Mouse (Mus musculus): ENCODE measurements around the gene Rfx8. TPM values are rescaled to one million over a fixed set of nuclear protein-coding genes. Genes with fewer than 3 reads are reported as not detected.

Rfx8 gene
- total RNA-seq, 1 experiment: not detected

DNA sequence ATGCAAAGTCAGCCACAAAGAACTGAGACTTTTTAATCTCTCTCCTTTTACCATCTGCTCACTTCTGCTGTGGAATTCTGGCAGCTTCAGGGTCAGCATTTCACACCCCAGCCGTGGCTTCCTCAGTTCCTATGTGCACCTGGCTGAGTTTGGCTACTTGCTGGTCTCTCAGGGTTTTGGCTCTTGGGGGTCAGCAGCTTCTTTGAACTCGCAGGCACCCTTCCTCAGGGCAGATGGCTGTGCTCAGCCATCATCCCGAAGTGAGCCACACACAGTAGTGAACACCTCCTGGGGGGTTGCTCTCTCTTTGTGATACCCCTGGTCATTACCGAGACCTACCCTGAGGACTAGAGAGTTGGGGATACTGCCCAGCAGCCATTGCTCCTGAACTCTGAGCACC lies 29.7 kb downstream of the Rfx8 start:
- no peaks in the 10 kb centered on the region for H3K4me1 ChIP-seq (ENCODE audit: control insufficient read depth in 2 of 2, insufficient read depth in 2 of 2, low read length in 2 of 2, poor library complexity in 1 of 2)
- DNase-seq (ENCODE audit: low read depth, low spot score): no peak
- H3K4me3 ChIP-seq (ENCODE audit: insufficient read depth in 1 of 2, low read depth in 1 of 2, low read length in 2 of 2, poor library complexity in 1 of 2, severe bottlenecking in 1 of 2): no peak overlapping the region
- no peaks in the 10 kb centered on the region for H3K9me3 ChIP-seq (ENCODE audit: control insufficient read depth, insufficient read depth, low read depth, low read length)
- H3K36me3 ChIP-seq (ENCODE audit: control insufficient read depth, insufficient read depth, low read length, poor library complexity, severe bottlenecking): no peaks in the 10 kb centered on the region
- no peak overlapping the region for H3K9ac ChIP-seq (ENCODE audit: insufficient read depth, low read depth, low read length, poor library complexity, severe bottlenecking)
- in situ Hi-C loops (cut with MboI; ENCODE audit: low sequenced_read_pairs in 2 of 2, unreplicated experiment in 2 of 2): no loop called here
- no peak overlapping the region for H3K27ac ChIP-seq (ENCODE audit: insufficient read depth, low read depth, low read length, poor library complexity, severe bottlenecking)
- TF ChIP-seq MAFK (IDR thresholded peaks at IDR 0.05; ENCODE audit: insufficient read depth, low read depth, low read length) (no peak), ZNF384 (IDR thresholded peaks at IDR 0.05; ENCODE audit: low read depth, low read length) (no peak), HCFC1 (IDR thresholded peaks at IDR 0.05; ENCODE audit: borderline replicate concordance, insufficient read depth, low read length) (no peak)

DNA sequence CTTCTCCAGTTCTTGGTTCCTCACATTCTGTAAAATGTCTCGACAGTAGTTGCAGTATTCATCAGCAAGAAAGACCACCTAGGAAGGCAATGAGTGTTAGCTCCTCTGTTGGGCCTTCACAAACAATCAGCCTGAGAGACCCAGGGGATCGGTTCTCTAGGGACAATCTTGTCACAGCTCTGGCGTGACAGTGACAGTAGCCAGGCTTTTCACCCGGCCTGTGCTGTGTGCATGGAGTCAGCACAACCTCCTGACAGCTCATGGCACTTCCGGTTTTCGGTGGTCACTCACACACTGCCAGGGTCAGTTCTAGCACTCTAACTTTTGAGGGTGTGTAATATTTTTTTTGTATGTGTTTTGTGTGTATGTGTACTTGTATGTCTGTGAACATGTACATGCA lies 32.2 kb downstream of the Rfx8 start:
- no peak overlapping the region for H3K9ac ChIP-seq (ENCODE audit: insufficient read depth, low read depth, low read length, poor library complexity, severe bottlenecking)
- no peaks in the 10 kb centered on the region for H3K36me3 ChIP-seq (ENCODE audit: control insufficient read depth, insufficient read depth, low read length, poor library complexity, severe bottlenecking)
- DNase-seq (ENCODE audit: low read depth, low spot score): no peak
- H3K27ac ChIP-seq (ENCODE audit: insufficient read depth, low read depth, low read length, poor library complexity, severe bottlenecking): no peak overlapping the region
- no peak overlapping the region for H3K4me3 ChIP-seq (ENCODE audit: insufficient read depth in 1 of 2, low read depth in 1 of 2, low read length in 2 of 2, poor library complexity in 1 of 2, severe bottlenecking in 1 of 2)
- H3K9me3 ChIP-seq (ENCODE audit: control insufficient read depth, insufficient read depth, low read depth, low read length): no peaks in the 10 kb centered on the region
- TF ChIP-seq ZC3H11A (IDR thresholded peaks at IDR 0.05; ENCODE audit: borderline replicate concordance, low read depth, low read length) (no peak), MAFK (IDR thresholded peaks at IDR 0.05; ENCODE audit: insufficient read depth, low read depth, low read length) (no peak), CHD2 (IDR thresholded peaks at IDR 0.05; ENCODE audit: low read depth, low read length) (no peak), ZNF384 (IDR thresholded peaks at IDR 0.05; ENCODE audit: low read depth, low read length) (no peak), HCFC1 (IDR thresholded peaks at IDR 0.05; ENCODE audit: borderline replicate concordance, insufficient read depth, low read length) (no peak)
- no peaks in the 10 kb centered on the region for H3K4me1 ChIP-seq (ENCODE audit: control insufficient read depth in 2 of 2, insufficient read depth in 2 of 2, low read length in 2 of 2, poor library complexity in 1 of 2)
- in situ Hi-C loops (cut with MboI; ENCODE audit: low sequenced_read_pairs in 2 of 2, unreplicated experiment in 2 of 2): no loop called here

DNA sequence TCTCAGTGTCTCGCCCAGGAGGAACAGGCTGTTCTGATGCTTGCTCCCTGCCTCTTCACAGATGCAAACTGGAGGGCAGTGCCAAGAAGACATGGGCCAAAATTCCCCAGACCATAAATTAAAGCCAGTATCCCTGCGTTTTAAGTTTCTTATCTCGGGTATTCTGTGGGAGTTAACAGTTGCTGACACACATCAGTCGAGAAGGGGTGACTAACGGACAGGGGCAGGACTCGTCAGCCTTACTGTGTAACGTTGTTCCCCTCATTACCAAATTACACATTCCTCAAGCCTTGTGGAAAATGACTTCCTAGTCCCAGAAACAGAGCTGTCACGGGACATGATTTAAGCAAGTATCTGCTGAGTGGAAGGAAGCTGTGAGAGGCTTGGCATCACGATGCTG lies 33.5 kb downstream of the Rfx8 start:
- Histone ChIP-seq H3K27ac (ENCODE audit: insufficient read depth, low read depth, low read length, poor library complexity, severe bottlenecking) (no peak overlapping the region), H3K9me3 (ENCODE audit: control insufficient read depth, insufficient read depth, low read depth, low read length) (no peaks in the 10 kb centered on the region), H3K4me3 (ENCODE audit: insufficient read depth in 1 of 2, low read depth in 1 of 2, low read length in 2 of 2, poor library complexity in 1 of 2, severe bottlenecking in 1 of 2) (no peak overlapping the region), H3K4me1 (ENCODE audit: control insufficient read depth in 2 of 2, insufficient read depth in 2 of 2, low read length in 2 of 2, poor library complexity in 1 of 2) (no peaks in the 10 kb centered on the region), H3K9ac (ENCODE audit: insufficient read depth, low read depth, low read length, poor library complexity, severe bottlenecking) (no peak overlapping the region), H3K36me3 (ENCODE audit: control insufficient read depth, insufficient read depth, low read length, poor library complexity, severe bottlenecking) (no peaks in the 10 kb centered on the region)
- TF ChIP-seq CHD2 (IDR thresholded peaks at IDR 0.05; ENCODE audit: low read depth, low read length) (no peak), ZNF384 (IDR thresholded peaks at IDR 0.05; ENCODE audit: low read depth, low read length) (no peak), MAFK (IDR thresholded peaks at IDR 0.05; ENCODE audit: insufficient read depth, low read depth, low read length) (no peak), ZC3H11A (IDR thresholded peaks at IDR 0.05; ENCODE audit: borderline replicate concordance, low read depth, low read length) (no peak), HCFC1 (IDR thresholded peaks at IDR 0.05; ENCODE audit: borderline replicate concordance, insufficient read depth, low read length) (no peak)
- DNase-seq (ENCODE audit: low read depth, low spot score): no peak
- in situ Hi-C loops (cut with MboI; ENCODE audit: low sequenced_read_pairs in 2 of 2, unreplicated experiment in 2 of 2): no loop called here

DNA sequence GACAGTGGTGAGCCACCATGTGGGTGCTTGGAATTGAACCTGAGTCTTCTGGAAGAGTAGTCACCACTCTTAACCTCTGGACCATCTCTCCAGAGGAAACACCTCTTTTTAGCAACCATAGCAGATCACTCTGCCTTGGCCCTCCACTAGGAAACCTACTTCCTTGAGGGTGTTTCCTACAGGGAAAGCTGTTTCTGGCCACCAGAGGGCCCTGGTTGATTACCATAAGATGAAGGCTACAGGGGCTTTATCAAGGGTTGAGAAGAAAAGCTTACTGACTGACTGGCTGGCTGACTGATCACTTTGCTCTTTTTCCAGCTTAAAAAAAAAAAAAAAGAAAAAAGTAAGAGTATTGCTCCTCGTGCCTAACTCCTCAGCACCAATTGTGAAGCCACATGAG lies 35.0 kb downstream of the Rfx8 start:
- peak; percentile 47 for DNase-seq (ENCODE audit: low read depth, low spot score)
- in situ Hi-C loops (cut with MboI; ENCODE audit: low sequenced_read_pairs in 2 of 2, unreplicated experiment in 2 of 2): no loop called here
- Histone ChIP-seq H3K4me3 (ENCODE audit: insufficient read depth in 1 of 2, low read depth in 1 of 2, low read length in 2 of 2, poor library complexity in 1 of 2, severe bottlenecking in 1 of 2) (no peak overlapping the region), H3K9ac (ENCODE audit: insufficient read depth, low read depth, low read length, poor library complexity, severe bottlenecking) (no peak overlapping the region), H3K4me1 (ENCODE audit: control insufficient read depth in 2 of 2, insufficient read depth in 2 of 2, low read length in 2 of 2, poor library complexity in 1 of 2) (no peaks in the 10 kb centered on the region), H3K9me3 (ENCODE audit: control insufficient read depth, insufficient read depth, low read depth, low read length) (no peaks in the 10 kb centered on the region), H3K27ac (ENCODE audit: insufficient read depth, low read depth, low read length, poor library complexity, severe bottlenecking) (no peak overlapping the region), H3K36me3 (ENCODE audit: control insufficient read depth, insufficient read depth, low read length, poor library complexity, severe bottlenecking) (no peaks in the 10 kb centered on the region)
- TF ChIP-seq ZC3H11A (IDR thresholded peaks at IDR 0.05; ENCODE audit: borderline replicate concordance, low read depth, low read length): peak; percentile 55; the same call in 1 of the 2 replicates
- TF ChIP-seq ZNF384 (IDR thresholded peaks at IDR 0.05; ENCODE audit: low read depth, low read length): no peak

DNA sequence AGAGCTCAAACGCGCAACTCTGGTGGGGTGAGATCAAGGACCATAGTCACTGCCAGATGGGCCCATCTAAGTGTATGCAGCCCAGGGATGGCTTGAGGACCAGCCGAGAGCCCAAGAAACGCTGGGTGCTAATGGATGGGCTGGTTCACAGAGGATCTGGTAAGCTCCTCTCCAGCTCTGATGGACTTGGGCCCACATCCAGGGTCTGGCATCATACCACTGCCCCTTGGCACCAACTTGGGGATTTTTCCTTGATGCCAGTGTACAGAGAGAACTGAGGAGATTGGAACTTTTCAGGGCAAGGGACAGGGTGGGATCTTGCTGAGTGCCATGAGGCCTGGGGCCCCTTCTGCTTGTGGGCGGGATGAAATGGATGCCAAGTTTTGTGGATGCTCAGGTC lies 39.2 kb downstream of the Rfx8 start:
- in situ Hi-C loops (cut with MboI; ENCODE audit: low sequenced_read_pairs in 2 of 2, unreplicated experiment in 2 of 2): no loop called here
- no peak overlapping the region for H3K4me3 ChIP-seq (ENCODE audit: insufficient read depth in 1 of 2, low read depth in 1 of 2, low read length in 2 of 2, poor library complexity in 1 of 2, severe bottlenecking in 1 of 2)
- no peaks in the 10 kb centered on the region for H3K9me3 ChIP-seq (ENCODE audit: control insufficient read depth, insufficient read depth, low read depth, low read length)
- no peak overlapping the region for H3K9ac ChIP-seq (ENCODE audit: insufficient read depth, low read depth, low read length, poor library complexity, severe bottlenecking)
- no peak overlapping the region for H3K27ac ChIP-seq (ENCODE audit: insufficient read depth, low read depth, low read length, poor library complexity, severe bottlenecking)
- H3K4me1 ChIP-seq (ENCODE audit: control insufficient read depth in 2 of 2, insufficient read depth in 2 of 2, low read length in 2 of 2, poor library complexity in 1 of 2): no peaks in the 10 kb centered on the region
- DNase-seq (ENCODE audit: low read depth, low spot score): no peak
- no peak for TF ChIP-seq MAFK (IDR thresholded peaks at IDR 0.05; ENCODE audit: insufficient read depth, low read depth, low read length)
- no peak for TF ChIP-seq HCFC1 (IDR thresholded peaks at IDR 0.05; ENCODE audit: borderline replicate concordance, insufficient read depth, low read length)
- TF ChIP-seq ZNF384 (IDR thresholded peaks at IDR 0.05; ENCODE audit: low read depth, low read length): no peak
- TF ChIP-seq CHD2 (IDR thresholded peaks at IDR 0.05; ENCODE audit: low read depth, low read length): no peak
- no peak for TF ChIP-seq ZC3H11A (IDR thresholded peaks at IDR 0.05; ENCODE audit: borderline replicate concordance, low read depth, low read length)
- H3K36me3 ChIP-seq (ENCODE audit: control insufficient read depth, insufficient read depth, low read length, poor library complexity, severe bottlenecking): no peaks in the 10 kb centered on the region

Data from ES-E14 (cell line).